ENCODE assay signal across 30 mouse cellular contexts in the genomic region with DNA sequence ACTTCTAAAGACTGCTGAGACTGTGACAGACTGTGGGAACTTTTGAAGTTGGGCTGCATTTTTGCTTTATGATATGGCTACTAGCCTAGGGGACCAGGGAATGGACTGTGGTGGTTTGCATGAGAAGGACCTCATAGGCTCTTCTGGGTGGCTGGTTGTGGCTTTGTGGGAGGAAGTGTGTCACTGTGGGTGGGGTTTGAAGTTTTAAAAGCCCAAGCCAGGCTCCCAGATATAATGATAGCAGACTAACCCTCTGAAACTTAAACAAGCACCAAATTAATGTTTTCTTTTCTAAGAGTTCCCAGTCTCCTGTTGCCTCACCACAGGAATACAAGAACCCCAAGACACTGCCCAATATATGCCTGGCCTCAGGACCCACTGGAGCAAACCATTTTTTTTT.
"Had no signal": no experiment of that assay in that cellular context is flagged by ENCODE, and none has a peak within 500 bp of the region (broad histone marks: within the 10 kb centered on the region; RNA-seq: fewer than 3 reads in every experiment).

No protein-coding gene starts in this region.

- H3K4me1 ChIP-seq: limb, embryonic 10.5 days; limb, embryonic 12.5 days; limb, embryonic 13.5 days; limb, embryonic 15.5 days; liver, embryonic 12.5 days; liver, embryonic 13.5 days; liver, embryonic 15.5 days; lung, embryonic 15.5 days; midbrain, embryonic 12.5 days; midbrain, embryonic 13.5 days; midbrain, embryonic 15.5 days had no signal

- H3K9me3 ChIP-seq: limb, embryonic 10.5 days; limb, embryonic 12.5 days; limb, embryonic 13.5 days; limb, embryonic 15.5 days; liver, embryonic 12.5 days; liver, embryonic 13.5 days; liver, embryonic 15.5 days; lung, embryonic 15.5 days; midbrain, embryonic 12.5 days; midbrain, embryonic 13.5 days; midbrain, embryonic 15.5 days had no signal

- DNase-seq: left cerebral cortex, postnatal 4 days; liver; liver, embryonic 13.5 days; liver, postnatal 0 days; lung, adult 18-20 months; lung, adult 2 months; lung, embryonic 14.5 days; lung, postnatal 10 days; lung, postnatal 14 days; lung, postnatal 36 days; lung, postnatal 4 days; midbrain, embryonic 14.5 days had no signal

- H3K27ac ChIP-seq: limb, embryonic 10.5 days; limb, embryonic 12.5 days; limb, embryonic 13.5 days; limb, embryonic 15.5 days; liver, embryonic 12.5 days; liver, embryonic 13.5 days; liver, embryonic 14.5 days; liver, embryonic 15.5 days; lung, embryonic 15.5 days; macrophage; midbrain, embryonic 12.5 days; midbrain, embryonic 13.5 days; midbrain, embryonic 15.5 days had no signal

- H3K9ac ChIP-seq: limb, embryonic 12.5 days; limb, embryonic 13.5 days; limb, embryonic 15.5 days; liver, embryonic 12.5 days; liver, embryonic 13.5 days; liver, embryonic 14.5 days; liver, embryonic 15.5 days; liver, postnatal 0 days; lung, embryonic 14.5 days; lung, embryonic 15.5 days; midbrain, embryonic 12.5 days; midbrain, embryonic 13.5 days; midbrain, embryonic 15.5 days had no signal

- H3K4me2 ChIP-seq: limb, embryonic 12.5 days; limb, embryonic 13.5 days; limb, embryonic 15.5 days; liver, embryonic 11.5 days; liver, embryonic 12.5 days; liver, embryonic 13.5 days; liver, embryonic 15.5 days; lung, embryonic 14.5 days; lung, embryonic 15.5 days; midbrain, embryonic 11.5 days; midbrain, embryonic 12.5 days; midbrain, embryonic 13.5 days; midbrain, embryonic 15.5 days had no signal

- H3K27me3 ChIP-seq: limb, embryonic 12.5 days; limb, embryonic 13.5 days; limb, embryonic 15.5 days; liver, embryonic 12.5 days; liver, embryonic 13.5 days; liver, embryonic 15.5 days; lung, embryonic 15.5 days; midbrain, embryonic 12.5 days; midbrain, embryonic 13.5 days; midbrain, embryonic 15.5 days had no signal

- H3K36me3 ChIP-seq: limb, embryonic 10.5 days; limb, embryonic 12.5 days; limb, embryonic 13.5 days; limb, embryonic 15.5 days; liver, embryonic 12.5 days; liver, embryonic 13.5 days; liver, embryonic 15.5 days; lung, embryonic 15.5 days; midbrain, embryonic 12.5 days; midbrain, embryonic 13.5 days; midbrain, embryonic 15.5 days had no signal

- ATAC-seq: liver, embryonic 12.5 days; liver, postnatal 0 days; lung, postnatal 0 days; midbrain, embryonic 13.5 days; midbrain, embryonic 15.5 days; midbrain, embryonic 16.5 days had no signal

- H3K4me3 ChIP-seq: limb, embryonic 10.5 days; limb, embryonic 12.5 days; limb, embryonic 13.5 days; limb, embryonic 15.5 days; liver, embryonic 12.5 days; liver, embryonic 13.5 days; liver, embryonic 15.5 days; lung, embryonic 15.5 days; megakaryocyte, embryonic 14.5 days; midbrain, embryonic 12.5 days; midbrain, embryonic 13.5 days; midbrain, embryonic 15.5 days; myocyte had no signal
